Mouse (Mus musculus): ENCODE measurements around the gene Ak8.

The Ak8 gene

DNA sequence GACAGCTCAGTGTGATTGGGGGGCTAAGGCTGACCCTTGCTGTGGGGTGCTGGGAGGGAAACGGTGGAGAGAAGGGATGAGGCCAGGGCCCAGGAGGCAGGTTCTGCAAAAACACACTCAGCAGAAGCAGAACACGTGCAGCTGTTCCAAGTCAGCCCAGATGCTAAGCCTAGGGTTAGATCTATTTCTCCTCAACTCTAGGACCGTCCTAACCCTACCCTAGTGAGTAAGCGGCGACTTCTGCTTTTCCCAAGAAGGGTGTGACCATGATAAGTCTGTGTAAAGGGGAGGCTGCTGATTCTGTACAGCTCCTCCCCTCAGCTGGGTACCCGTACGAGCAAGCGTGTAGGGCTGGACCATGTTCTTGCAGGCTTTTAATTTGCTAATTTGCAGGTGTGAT is 96.3 kb downstream of the Ak8 start:
- no peak for DNase-seq (ENCODE audit: low spot score in 2 of 2)

DNA sequence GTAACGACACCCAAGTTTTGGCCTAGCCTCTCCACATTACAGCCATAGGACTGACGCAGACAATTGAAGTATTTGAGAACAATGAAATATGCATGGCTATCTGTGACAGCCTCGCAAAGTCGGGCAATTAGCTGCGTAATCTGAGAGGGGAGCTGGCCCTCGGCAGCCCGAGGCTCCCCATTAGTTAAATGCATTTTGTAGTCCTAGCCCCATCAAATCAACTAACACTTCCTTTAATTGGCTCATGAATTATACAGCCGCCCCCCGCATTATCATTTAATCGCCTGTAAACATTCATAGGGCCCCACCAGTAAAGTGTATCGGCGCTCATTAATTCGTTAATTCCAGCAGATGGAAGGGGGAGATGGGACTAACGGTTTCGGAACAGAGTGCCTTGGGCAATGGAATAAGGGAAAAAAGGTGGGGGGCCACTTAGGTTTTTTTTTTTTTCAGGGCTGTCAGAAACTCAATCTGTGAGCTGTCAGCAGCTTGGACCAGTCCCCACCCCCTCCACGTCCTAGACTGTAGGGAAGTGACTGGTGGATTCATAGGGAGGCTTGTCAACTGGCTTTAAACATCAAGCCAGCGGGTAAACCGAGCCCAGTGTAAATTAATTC is 97.6 kb downstream of the Ak8 start:
- no peak for DNase-seq (ENCODE audit: low spot score in 2 of 2)

DNA sequence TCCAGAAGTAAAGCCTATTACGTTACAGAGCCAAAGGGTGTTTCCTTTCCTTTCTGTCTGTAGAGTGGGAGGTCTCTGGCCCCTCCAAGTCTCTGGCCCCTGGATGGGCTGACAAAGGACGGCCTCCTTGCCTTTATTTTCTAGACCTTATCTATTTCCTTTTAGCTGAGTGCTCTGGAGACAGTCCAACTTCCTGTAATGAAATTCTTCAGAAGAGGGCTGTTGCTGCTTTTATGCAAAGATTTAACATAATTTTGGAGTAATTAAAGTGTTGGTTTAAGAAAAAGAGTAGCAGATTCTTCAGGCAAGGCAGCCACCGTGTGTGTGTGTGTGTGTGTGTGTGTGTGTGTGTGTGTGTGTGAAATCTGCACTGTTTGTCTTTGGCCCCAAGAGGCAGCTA is 98.4 kb downstream of the Ak8 start:
- no peak for DNase-seq (ENCODE audit: low spot score in 2 of 2)

DNA sequence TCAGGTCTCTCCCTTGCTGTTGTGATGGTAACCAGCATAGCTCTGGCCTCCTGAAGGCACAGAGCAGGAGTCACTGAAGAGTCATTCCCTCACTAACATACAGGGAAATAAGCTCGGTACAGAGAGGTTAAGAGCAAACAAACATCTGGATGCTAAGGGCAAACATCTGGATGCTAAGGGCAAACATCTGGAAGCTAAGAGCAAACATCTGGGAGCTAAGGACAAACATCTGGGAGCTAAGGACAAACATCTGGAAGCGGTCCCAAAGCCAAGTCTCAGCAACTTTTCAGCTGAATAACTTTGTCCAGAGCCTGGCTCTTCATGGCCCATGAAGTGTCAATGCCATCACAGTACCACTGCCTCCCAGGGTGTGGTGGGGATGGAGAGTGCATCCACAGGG is 99.6 kb downstream of the Ak8 start:
- DNase-seq (ENCODE audit: low spot score in 2 of 2): no peak

DNA sequence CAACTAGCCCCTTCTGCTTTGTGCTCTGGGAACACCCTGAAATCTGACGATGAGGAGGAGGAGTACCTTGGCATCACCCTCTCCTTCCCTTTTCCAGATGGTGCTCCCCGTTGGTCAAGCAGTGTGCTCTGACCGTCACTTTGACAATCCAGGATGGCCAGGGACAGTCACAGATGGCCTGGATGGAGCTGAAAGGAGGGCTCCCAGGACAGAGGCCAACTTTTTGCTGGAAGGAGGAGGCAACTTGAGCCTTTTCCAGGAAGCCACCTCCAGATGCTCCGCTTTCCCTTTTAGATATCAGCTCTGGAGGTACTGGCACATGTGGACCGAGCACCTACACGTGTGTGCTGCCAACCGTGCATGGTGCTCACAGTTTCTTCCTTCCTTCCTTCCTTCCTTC is 103.4 kb downstream of the Ak8 start:
- DNase-seq (ENCODE audit: low spot score in 2 of 2): no peak

DNA sequence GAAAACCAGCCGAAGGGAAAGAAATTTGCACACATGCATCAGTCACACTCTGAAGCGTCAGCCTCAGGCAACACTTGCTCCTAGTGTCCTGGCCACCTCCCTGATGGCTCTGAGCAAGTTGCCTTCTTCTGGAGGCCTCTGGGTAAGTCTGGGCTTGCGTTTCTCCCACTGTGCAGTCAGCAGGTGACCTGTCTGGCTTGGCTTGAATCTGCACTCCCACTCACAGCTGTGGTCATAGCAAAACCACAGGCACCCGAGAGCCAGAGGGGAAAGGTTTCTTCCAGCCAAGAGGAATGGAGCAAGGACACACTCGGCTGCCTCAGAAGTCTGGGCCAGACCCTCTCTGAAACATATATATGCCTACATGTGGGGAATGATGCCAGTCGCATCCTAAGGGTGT is 108.9 kb downstream of the Ak8 start:
- DNase-seq (ENCODE audit: low spot score in 2 of 2): no peak

DNA sequence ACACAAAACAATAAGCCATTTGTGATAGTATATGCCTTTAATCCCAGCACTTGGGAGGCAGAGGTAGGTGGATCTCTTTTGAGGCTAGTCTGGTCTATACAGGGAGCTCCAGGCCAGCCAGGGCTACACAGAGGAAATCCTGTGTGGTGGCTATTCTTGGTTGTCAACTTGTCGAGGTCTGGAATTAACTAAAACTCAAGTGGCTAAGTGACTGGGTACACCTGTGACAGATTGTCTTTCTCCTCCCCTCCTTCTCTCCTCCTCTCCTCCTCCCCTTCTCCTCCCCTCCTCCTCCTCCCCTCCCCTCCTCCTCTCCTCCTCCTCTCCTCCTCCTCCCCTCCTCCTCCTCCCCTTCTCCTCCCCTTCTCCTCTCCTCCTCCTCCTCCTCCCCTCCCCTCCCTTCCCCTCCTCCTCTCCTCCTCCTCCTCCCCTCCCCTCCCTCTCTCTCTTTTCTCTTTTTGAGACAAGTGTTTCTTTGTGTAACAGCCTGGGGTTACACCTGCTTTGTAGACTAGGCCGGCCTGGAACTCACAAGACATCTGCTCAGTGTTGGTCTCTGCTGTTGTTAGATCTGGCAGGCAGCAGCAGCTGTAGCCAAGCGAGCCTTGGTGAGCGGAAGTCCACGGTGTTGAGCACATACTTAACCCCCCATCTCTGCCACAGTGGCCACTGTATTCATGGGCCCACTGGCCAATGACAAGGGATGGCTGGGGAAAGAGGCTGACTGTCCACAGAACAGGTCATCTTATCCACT is 110.5 kb downstream of the Ak8 start:
- DNase-seq (ENCODE audit: low spot score in 2 of 2): no peak

DNA sequence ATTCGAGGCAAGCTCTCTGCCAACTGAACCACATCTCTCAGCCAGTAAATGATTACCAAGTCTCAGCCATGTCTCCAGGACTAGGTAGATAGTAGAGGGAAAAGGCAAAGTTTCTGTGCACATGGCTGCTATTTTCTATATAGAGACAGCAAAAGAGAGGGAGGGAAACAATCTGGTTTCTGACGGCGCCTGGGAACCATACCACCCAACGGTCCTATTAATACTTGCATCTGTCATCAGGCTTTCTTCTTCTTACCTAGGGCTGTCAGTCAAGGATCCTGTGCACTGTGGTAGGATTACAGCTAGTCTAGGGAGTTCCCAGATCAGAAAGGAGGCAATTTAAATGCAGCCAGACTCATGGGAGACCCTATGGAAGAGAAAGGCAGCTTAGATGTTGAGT is 118.9 kb downstream of the Ak8 start:
- no peak for DNase-seq (ENCODE audit: low spot score in 2 of 2)

DNA sequence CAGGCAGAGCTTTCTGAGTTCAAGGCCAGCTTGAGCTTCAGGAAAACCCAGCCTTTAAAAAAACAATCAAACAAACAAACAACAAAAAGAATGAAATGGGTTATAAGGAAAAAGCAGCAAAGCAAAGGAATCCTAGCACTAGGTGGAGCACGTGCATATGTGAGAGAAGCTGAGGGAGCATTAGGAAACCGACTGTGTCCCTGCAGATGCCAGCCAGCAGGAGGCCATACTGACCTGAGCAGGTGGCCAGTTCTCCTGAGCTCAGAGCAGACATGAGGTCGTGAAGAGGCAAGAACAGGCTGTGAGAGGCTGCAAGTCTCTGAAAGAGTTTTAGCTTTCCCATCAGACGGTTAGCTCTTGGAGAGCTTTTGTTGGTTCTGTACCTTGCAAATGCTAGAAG is 129.3 kb downstream of the Ak8 start:
- DNase-seq (ENCODE audit: low spot score in 2 of 2): no peak

DNA sequence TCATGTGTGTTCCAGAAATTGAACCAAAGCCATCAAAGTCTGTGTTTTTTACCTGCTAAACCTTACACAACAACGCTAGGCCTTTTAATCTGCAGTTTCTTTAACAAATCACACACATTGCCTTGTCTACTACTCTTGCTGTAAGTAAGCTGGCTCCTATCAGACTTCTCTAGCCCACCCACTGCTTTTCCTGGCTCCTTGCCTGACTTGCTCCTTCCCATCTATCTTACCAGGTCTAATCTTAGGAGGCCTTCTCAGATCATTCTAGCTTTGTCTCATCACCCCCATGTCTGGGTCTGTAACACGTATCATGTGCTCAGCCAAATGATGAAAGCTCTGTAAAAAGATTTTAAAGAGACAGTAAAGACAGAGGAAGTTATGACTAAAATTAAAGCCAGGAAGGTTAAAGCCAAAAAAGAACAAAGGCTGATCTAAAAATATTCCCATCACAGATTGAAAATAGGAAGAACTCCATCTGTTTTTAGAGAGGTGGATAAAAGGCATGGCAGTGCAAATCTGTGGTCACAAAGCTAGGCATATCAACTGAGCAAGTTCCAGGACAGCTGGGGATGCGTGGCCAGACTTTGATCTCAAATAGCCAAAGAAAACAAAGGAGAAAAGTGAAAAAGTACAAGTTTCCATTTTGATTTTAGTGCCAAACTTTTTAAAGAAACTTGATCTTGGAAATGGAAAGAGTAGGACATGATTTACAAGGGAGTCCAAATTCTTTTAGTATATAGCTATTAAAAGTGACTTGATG is 136.4 kb downstream of the Ak8 start:
- DNase-seq (ENCODE audit: low spot score in 2 of 2): no peak

DNA sequence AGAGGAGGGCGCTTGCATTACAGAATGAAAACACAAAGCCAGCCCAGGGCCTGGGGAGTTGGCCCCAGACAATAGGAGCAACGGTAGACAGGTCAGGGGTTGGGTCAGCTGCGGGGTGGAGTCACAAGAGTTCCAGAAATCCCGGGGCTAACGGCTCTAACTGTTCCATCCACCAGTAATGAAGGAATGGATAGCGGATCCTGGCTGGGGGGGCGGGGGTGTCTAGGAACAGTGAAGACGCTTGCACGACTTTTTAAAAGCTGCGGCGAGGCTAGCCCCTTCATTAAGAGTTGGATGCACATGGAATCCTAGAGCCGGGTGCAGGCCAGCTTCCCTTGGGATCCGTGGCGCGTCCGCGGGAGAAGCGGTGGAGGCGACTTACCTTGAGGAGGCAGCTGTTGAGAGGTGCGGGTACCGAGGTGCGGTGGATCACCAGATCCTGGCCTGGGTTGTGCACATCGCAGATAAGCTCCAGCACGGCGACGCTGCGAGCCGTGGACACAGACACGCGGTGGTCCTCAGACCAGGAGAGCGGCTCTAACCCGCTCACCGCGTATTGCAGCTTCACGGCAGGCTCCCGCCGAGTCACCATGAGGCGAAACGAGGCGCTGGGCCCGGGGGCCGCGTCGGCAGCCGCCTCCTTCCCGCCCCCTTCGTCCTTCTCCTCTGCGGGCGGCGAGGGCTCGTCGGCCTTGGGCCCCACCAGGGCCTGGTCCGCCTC is 139.7 kb downstream of the Ak8 start:
- peak in 1 of 2 experiments; percentile 1 for DNase-seq (ENCODE audit: low spot score in 2 of 2)

DNA sequence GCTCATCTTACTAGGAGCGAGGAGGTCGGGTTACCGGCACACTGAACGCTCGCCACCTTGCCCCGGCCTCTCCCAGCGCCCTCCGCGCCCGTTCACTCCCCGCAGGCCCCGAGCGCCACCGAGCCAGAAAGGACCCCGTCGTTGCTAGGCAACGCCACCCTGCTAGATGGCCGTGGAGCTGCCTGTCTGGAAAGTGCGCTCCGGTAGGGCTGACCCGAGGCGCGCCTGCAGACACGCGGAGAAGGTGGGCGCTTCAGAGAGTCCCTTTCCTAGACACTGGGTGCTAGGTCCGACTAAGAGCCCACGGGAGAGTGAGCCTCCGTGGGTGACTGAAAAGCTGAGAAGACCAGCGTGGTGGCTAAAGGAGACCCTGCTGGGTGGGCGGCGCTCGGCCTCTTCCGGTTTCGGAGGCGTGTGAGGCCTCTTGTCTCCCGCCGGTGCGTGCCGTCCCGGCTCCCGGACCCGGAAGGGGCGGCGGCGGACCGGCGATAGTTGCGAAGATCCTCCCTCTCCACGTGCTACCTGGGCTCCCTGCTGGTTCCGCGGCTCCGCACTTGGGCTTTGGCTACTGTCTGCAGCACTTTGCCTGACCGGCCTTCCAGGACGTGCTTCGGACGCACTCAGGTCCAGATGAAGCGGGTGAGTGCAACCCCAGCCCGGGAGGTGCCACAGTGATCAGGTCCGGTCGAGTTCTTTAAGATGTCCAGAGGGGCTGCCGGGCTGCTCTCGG is 140.4 kb downstream of the Ak8 start, which contains the start of the genes Gtf3c4 and Ddx31:
TSS of gene Gtf3c4 (minus strand) at position 139 of the 730 bp plus-strand sequence.
TSS of gene Ddx31 (plus strand) at position 185 of the 730 bp plus-strand sequence.
- DNase-seq (ENCODE audit: low spot score in 2 of 2): peak; percentile 89 to 96

DNA sequence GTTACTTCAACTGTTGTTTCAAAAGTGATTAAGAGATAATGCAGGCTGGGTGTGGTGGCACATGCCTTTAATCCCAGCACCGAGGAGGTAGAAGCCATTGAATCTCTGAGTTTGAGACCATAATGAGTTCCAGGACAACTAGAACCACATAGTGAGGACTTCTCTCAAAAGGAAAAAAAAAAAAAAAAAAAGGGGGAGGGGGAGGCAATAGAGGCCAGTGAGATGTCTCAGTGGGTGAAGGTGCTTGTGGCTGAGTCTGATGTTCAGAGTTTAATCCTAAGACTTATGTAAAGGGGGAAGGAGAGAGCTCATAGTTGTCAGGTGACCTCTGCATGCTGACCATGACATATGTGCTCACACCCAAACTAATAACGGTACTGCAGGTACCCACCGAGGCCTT is 142.1 kb downstream of the Ak8 start:
- DNase-seq (ENCODE audit: low spot score in 2 of 2): no peak

DNA sequence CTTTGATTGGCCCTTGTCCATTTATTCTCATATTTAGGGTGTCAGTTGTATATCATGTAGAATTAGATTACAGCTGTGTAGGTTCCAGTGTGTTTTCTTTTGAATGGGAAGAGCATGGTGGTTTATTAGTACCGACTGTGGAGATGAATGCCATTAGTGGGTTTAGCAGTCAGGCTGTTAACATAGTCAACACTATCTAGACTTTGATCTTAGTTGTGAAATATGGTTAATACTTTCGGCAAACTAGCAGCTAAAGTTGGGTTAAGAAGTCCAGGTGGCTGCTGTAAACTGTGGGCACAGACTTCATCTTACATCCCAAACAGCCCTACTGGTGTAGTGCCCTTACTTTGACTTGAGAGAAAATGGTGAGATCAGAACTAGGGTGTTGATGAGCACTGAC is 148.9 kb downstream of the Ak8 start:
- DNase-seq (ENCODE audit: low spot score in 2 of 2): no peak

DNA sequence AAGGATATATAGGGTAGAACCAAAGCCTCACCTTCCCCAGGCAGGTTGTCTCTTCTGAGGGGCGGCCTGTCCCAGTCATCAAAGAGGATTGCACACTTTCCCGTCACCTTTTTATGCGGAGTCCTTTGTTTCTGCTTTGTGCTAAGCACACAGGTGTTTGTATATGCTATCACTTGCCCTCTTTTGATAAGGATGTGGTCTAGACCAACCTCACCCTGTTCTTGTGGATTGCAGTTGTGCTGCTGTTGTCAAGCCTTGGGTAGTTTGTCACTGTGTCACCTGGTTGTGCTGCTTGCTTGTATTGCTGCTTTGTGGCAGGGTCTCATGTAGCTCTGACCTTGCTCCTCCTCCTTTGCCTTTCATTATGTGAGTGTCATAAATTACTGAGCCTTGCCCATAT is 152.6 kb downstream of the Ak8 start:
- no peak for DNase-seq (ENCODE audit: low spot score in 2 of 2)

DNA sequence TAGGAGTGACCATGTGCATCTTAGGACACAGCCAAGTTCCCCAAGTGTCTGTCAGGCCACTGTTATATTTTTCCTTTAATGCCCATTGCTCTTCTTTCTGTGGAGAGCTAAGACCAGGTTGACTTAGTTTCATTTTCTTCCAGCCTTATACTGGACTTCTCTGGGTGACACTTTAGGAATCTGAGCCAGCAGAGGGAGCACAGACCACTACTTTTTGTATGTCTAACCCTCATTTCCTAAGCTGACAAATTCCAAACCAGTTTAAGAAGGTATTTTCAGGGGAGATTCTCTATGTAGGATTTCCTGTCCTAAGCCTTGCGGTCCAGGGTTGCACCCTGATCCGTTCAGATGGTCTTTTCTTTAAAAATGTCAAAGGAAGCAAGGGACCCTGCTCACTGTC is 155.8 kb downstream of the Ak8 start:
- no peak for DNase-seq (ENCODE audit: low spot score in 2 of 2)

DNA sequence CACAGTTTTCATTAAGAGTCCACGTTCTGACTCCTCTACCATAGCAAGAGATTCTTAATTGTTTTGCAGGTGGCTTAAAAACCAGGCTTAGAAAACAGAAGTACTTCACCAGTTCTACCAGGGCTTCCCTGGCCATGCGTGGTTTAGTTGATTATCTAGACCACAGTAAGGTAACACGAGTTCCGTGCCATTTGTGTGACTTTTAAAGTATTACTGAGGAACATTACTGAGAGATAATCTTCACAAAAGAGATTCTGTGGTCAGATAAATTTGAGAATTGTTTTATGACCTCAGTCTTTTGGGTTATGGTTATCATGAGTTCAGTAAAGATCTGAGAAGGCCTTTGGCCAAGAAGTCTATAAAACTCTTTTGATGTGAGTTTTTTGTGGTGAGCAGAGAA is 159.3 kb downstream of the Ak8 start:
- DNase-seq (ENCODE audit: low spot score in 2 of 2): no peak

DNA sequence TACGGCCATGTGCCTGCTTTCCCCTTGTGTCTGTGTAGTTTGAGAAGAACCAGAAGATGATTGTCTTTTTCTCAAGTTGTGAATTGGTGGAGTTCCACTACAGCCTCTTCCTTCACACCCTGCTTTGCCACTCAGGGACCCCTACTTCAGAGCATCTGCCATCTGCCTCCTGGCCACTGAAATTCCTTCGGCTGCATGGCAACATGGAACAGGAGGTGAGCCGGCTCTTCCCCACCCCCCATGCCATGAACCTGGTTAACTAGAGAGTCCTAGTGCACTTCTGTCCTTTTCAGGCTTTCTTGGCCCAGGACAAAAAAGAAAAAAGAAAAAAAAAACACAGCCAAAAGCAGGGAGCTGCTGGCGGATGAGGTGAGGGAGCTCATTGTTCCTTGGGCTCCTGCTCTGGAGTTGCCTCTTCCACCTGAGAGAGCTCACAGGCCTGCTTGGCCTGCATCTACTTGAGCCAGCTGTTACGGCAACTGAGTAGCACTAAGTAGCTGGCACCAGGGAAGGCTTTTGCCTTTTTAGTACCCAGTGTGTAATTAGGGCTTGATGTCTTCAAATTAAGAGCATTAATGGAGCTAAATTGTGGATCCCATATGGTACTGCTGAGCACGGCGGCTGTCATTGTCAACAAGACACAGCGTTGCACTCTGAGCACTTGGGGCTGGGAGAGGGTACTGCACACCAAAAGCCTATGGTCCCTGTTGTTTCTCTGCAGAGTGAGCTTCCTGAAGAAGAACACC is 160.9 kb downstream of the Ak8 start:
- DNase-seq (ENCODE audit: low spot score in 2 of 2): no peak
